Mouse (Mus musculus) adrenal gland (tissue): ENCODE data around the gene Filip1.

Source experiments
- intact Hi-C: fragments of 180-260 bp; cut with DNase I; formaldehyde crosslinking; loops from one replicate; pipeline ENCODE4 v1.15.1; 2025

Filip1 gene

GRCm38 (mm10) chr9:79918325-79919117, 94.1 kb downstream of the Filip1 start:
- intact Hi-C loops, result no loop called here

GRCm38 (mm10) chr9:79914276-79914675, 98.4 kb downstream of the Filip1 start:
- intact Hi-C loops, result no loop called here

GRCm38 (mm10) chr9:79912971-79913370, 99.7 kb downstream of the Filip1 start:
- intact Hi-C loops, result no loop called here

- intact Hi-C loops, result no loop called here
Measured at GRCm38 (mm10) chr9:79910166-79910565, 102.5 kb downstream of the Filip1 start.

GRCm38 (mm10) chr9:79898815-79899214, 113.8 kb downstream of the Filip1 start:
- intact Hi-C loops, result no loop called here

GRCm38 (mm10) chr9:79894665-79895064, 118.0 kb downstream of the Filip1 start:
- intact Hi-C loops, result no loop called here

GRCm38 (mm10) chr9:79893841-79894612, 118.6 kb downstream of the Filip1 start:
- intact Hi-C loops, result no loop called here

- intact Hi-C loops, result no loop called here
Measured at GRCm38 (mm10) chr9:79892183-79892582, 120.5 kb downstream of the Filip1 start.

GRCm38 (mm10) chr9:79890488-79890887, 122.2 kb downstream of the Filip1 start:
- intact Hi-C loops, result no loop called here

- intact Hi-C loops, result loop anchor here (5.0 kb wide), 1 partner anchor 103 kb away; no protein-coding TSS in a partner anchor
Measured at GRCm38 (mm10) chr9:79889132-79889531, 123.5 kb downstream of the Filip1 start.

GRCm38 (mm10) chr9:79885244-79886210, 127.1 kb downstream of the Filip1 start:
- intact Hi-C loops, result loop anchor here (5.0 kb wide), 1 partner anchor 107 kb away; no protein-coding TSS in a partner anchor

- intact Hi-C loops, result loop anchor here (5.0 kb wide), 2 partner anchors 49 to 94 kb away; no protein-coding TSS in a partner anchor
Measured at GRCm38 (mm10) chr9:79883139-79883538, 129.5 kb downstream of the Filip1 start.

- intact Hi-C loops, result loop anchor here (5.0 kb wide), 2 partner anchors 52 to 97 kb away; no protein-coding TSS in a partner anchor
Measured at GRCm38 (mm10) chr9:79880031-79880430, 132.6 kb downstream of the Filip1 start.

- intact Hi-C loops, result no loop called here
Measured at GRCm38 (mm10) chr9:79875522-79876131, 137.0 kb downstream of the Filip1 start.

GRCm38 (mm10) chr9:79872598-79872997, 140.1 kb downstream of the Filip1 start:
- intact Hi-C loops, result no loop called here

GRCm38 (mm10) chr9:79869512-79869911, 143.1 kb downstream of the Filip1 start:
- intact Hi-C loops, result loop anchor here (5.0 kb wide), 1 partner anchor 133 kb away; no protein-coding TSS in a partner anchor

- intact Hi-C loops, result loop anchor here (5.0 kb wide), 1 partner anchor 136 kb away; no protein-coding TSS in a partner anchor
Measured at GRCm38 (mm10) chr9:79865998-79866397, 146.7 kb downstream of the Filip1 start.

- intact Hi-C loops, result no loop called here
Measured at GRCm38 (mm10) chr9:79862544-79862943, 150.1 kb downstream of the Filip1 start.

GRCm38 (mm10) chr9:79847099-79847498, 165.6 kb downstream of the Filip1 start:
- intact Hi-C loops, result no loop called here

- intact Hi-C loops, result no loop called here
Measured at GRCm38 (mm10) chr9:79842615-79843014, 170.0 kb downstream of the Filip1 start.
